Comparison of ENCODE assay signal across 9 mouse cellular contexts in genomic region chr15:81989371-81990062, GRCm38 (mm10). TPM values are rescaled to one million over a fixed set of nuclear protein-coding genes. Genes with fewer than 3 reads are reported as not detected.
DNase-seq lines count a peak whose midpoint lies in the region; ATAC-seq and TF ChIP-seq lines count a peak whose summit lies in the region.
"Had no signal": no experiment of that assay in that cellular context is flagged by ENCODE, and none has a peak within 500 bp of the region (broad histone marks: within the 10 kb centered on the region; RNA-seq: fewer than 3 reads in every experiment).

No protein-coding gene starts in this region.

- DNase-seq in MEL-GATA-1-ER (ENCODE audit: extremely low read depth, low read depth) = peak; percentile 65
- DNase-seq in cerebellum, adult 9-10 months = peak; percentile 94
- peak; percentile 71 to 81 for DNase-seq in frontal cortex, postnatal 10 days (ENCODE audit: low spot score in 2 of 2)
- DNase-seq in layer of hippocampus, postnatal 10 days (ENCODE audit: low spot score in 2 of 2) = peak; percentile 86 to 90
- DNase-seq in lung, postnatal 0 days (ENCODE audit: low spot score) = peak; percentile 96
- DNase-seq in ovary, postnatal 14 days (ENCODE audit: low spot score) = peak; percentile 91
- peak; percentile 70 for DNase-seq in thymus, postnatal 14 days

- peaks cover 5% of the 10 kb centered on the region; the same call in 1 of the 2 replicates for H3K4me1 ChIP-seq in hindbrain, embryonic 12.5 days
- no peaks in the 10 kb centered on the region for H3K4me1 ChIP-seq in lung, postnatal 0 days (ENCODE audit: insufficient read depth, low read depth, low read length)
- H3K4me1 ChIP-seq: stomach, embryonic 15.5 days had no signal

- H3K27ac ChIP-seq in hindbrain, embryonic 12.5 days = no peak overlapping the region
- no peak overlapping the region; the same call in 1 of the 2 replicates for H3K27ac ChIP-seq in lung, postnatal 0 days (ENCODE audit: low read length)
- H3K27ac ChIP-seq: stomach, embryonic 15.5 days had no signal

- no peak overlapping the region for H3K4me2 ChIP-seq in hindbrain, embryonic 12.5 days (replicated peaks)
- H3K4me2 ChIP-seq in lung, postnatal 0 days (replicated peaks; ENCODE audit: low read depth, low read length) = no peak overlapping the region
- H3K4me2 ChIP-seq: stomach, embryonic 15.5 days had no signal

- ATAC-seq in hindbrain, embryonic 12.5 days (ENCODE audit: low FRiP score) = 0 out of 2 replicates have a peak, but pooled peaks have one; percentile 48
- peak; percentile 93 for ATAC-seq in lung, postnatal 0 days

- no peak for TF ChIP-seq EP300 in lung, postnatal 0 days (IDR thresholded peaks at IDR 0.05)

- no peak overlapping the region for H3K4me3 ChIP-seq in hindbrain, embryonic 12.5 days
- no peak overlapping the region for H3K4me3 ChIP-seq in lung, postnatal 0 days (ENCODE audit: low read depth, low read length)
- H3K4me3 ChIP-seq: stomach, embryonic 15.5 days had no signal

- H3K36me3 ChIP-seq in hindbrain, embryonic 12.5 days = peaks cover 13% of the 10 kb centered on the region
- H3K36me3 ChIP-seq in lung, postnatal 0 days (ENCODE audit: insufficient read depth, low read length) = 0 out of 2 replicates have a peak, but pooled peaks cover 11% of the 10 kb centered on the region
- H3K36me3 ChIP-seq: stomach, embryonic 15.5 days had no signal

- 43% methylated on average over 11 of the region's 11 CpGs for WGBS in hindbrain, embryonic 12.5 days
- 21% methylated on average over 11 of the region's 11 CpGs for WGBS in lung, postnatal 0 days

- no peaks in the 10 kb centered on the region for H3K27me3 ChIP-seq in hindbrain, embryonic 12.5 days
- no peaks in the 10 kb centered on the region for H3K27me3 ChIP-seq in lung, postnatal 0 days (replicated peaks; ENCODE audit: insufficient read depth, low read length)
- H3K27me3 ChIP-seq: stomach, embryonic 15.5 days had no signal

- TF ChIP-seq CTCF in lung, postnatal 0 days (IDR thresholded peaks at IDR 0.05) = peak; percentile 87

- H3K9me3 ChIP-seq in hindbrain, embryonic 12.5 days (replicated peaks) = no peaks in the 10 kb centered on the region
- no peaks in the 10 kb centered on the region for H3K9me3 ChIP-seq in lung, postnatal 0 days (ENCODE audit: low read length)
- H3K9me3 ChIP-seq: stomach, embryonic 15.5 days had no signal

- no peak overlapping the region for H3K9ac ChIP-seq in hindbrain, embryonic 12.5 days
- H3K9ac ChIP-seq in lung, postnatal 0 days (replicated peaks; ENCODE audit: low read depth) = no peak overlapping the region
- H3K9ac ChIP-seq: stomach, embryonic 15.5 days had no signal

RNA-seq across cellular contexts. Expression of gene Xrcc6, which starts 1.9 kb away (rescaled TPM):
- polyA plus RNA-seq in hindbrain, embryonic 12.5 days (2016; fragmentation: Nextera tagmentation; extraction: Ambion mirVana) = 58.4 and 62.3 TPM in 2 replicates
- 10 to 100 TPM; 25.5 to 36.2 TPM for total RNA-seq in layer of hippocampus, postnatal 10 days (2021)
- polyA plus RNA-seq in lung, postnatal 0 days (2015; fragmentation: Nextera tagmentation; extraction: Ambion mirVana) = 19.6 and 24.6 TPM in 2 replicates

RNA-seq across cellular contexts. Expression of gene 1700029P11Rik, which starts 9.2 kb away (rescaled TPM):
- not detected in 2 replicates for polyA plus RNA-seq in hindbrain, embryonic 12.5 days (2016; fragmentation: Nextera tagmentation; extraction: Ambion mirVana)
- not detected for total RNA-seq in layer of hippocampus, postnatal 10 days (2021)
- polyA plus RNA-seq in lung, postnatal 0 days (2015; fragmentation: Nextera tagmentation; extraction: Ambion mirVana) = not detected in 2 replicates
- polyA plus RNA-seq: stomach, embryonic 15.5 days had no signal

RNA-seq across cellular contexts. Expression of gene Pmm1, which starts 28.8 kb away (rescaled TPM):
- 30.7 and 32.3 TPM in 2 replicates for polyA plus RNA-seq in hindbrain, embryonic 12.5 days (2016; fragmentation: Nextera tagmentation; extraction: Ambion mirVana)
- total RNA-seq in layer of hippocampus, postnatal 10 days (2021) = 100 to 1,000 TPM; 176 to 189 TPM
- 22.1 and 23.4 TPM in 2 replicates for polyA plus RNA-seq in lung, postnatal 0 days (2015; fragmentation: Nextera tagmentation; extraction: Ambion mirVana)

RNA-seq across cellular contexts. Expression of gene Desi1, which starts 44.1 kb away (rescaled TPM):
- polyA plus RNA-seq in hindbrain, embryonic 12.5 days (2016; fragmentation: Nextera tagmentation; extraction: Ambion mirVana) = 41.4 and 42.3 TPM in 2 replicates
- 10 to 100 TPM; 86.3 to 99.3 TPM for total RNA-seq in layer of hippocampus, postnatal 10 days (2021)
- 14.5 and 17.1 TPM in 2 replicates for polyA plus RNA-seq in lung, postnatal 0 days (2015; fragmentation: Nextera tagmentation; extraction: Ambion mirVana)

RNA-seq across cellular contexts. Expression of gene Csdc2, which starts 53.0 kb away (rescaled TPM):
- polyA plus RNA-seq in hindbrain, embryonic 12.5 days (2016; fragmentation: Nextera tagmentation; extraction: Ambion mirVana) = 48.0 and 57.1 TPM in 2 replicates
- total RNA-seq in layer of hippocampus, postnatal 10 days (2021) = 100 to 1,000 TPM; 170 to 185 TPM
- polyA plus RNA-seq in lung, postnatal 0 days (2015; fragmentation: Nextera tagmentation; extraction: Ambion mirVana) = 3.8 TPM in 2 replicates
